Mouse (Mus musculus): ENCODE measurements around the gene 1700056E22Rik. TPM values are rescaled to one million over a fixed set of nuclear protein-coding genes. Genes with fewer than 3 reads are reported as not detected.

The 1700056E22Rik gene
- total and polyA plus RNA-seq, 3 experiments, result 0.35 to 1.1 TPM; not detected in 1

DNA sequence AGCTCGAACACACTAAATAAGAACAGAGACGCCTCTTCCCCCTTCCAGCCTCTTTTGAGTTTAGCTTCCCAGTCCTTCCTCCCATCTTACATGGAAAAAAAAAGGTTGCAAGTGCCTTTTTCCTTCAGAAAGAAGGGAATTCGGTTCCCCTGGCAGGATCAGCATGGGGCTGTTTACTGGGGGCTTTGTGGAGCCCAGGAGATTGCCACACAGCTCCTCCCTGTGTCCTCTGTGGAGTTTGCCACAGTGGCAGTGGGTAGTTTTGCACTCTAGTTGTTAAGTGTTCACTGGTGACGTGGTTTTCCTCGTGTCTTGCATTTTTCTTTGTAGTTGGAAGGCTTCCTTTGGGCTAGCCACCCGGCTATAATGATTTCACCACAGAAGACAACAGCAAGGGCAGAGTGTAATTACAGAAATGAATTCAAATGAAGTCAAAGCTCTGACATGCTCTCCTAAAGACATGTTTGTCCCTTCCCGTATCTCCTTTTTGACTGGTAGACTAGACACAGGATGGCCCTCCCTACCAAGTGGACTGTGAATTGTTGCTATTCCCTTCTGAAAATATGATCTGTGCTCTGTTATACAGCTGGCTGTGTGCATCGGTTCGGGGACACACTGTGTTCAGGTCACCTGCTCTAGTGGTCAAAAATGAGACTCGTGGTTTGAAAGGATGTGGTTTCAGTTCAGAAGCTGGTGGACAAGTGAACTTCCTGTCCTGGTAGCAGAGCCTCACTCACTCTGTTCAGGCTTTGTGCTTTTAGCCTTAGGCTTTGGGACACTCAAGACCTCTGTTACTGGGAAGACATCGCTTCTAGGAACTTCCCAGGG, 32.6 kb upstream of the 1700056E22Rik start:
- H3K27ac ChIP-seq (ENCODE audit: control insufficient read depth, low read depth, low read length), result no peak overlapping the region
- H3K27me3 ChIP-seq (ENCODE audit: control insufficient read depth in 1 of 2, insufficient read depth in 2 of 2, low read length in 2 of 2), result no peaks in the 10 kb centered on the region
- peaks cover 3 to 23% of the 10 kb centered on the region in 2 experiments for H3K4me1 ChIP-seq (ENCODE audit: control insufficient read depth in 1 of 2, insufficient read depth in 2 of 2, low read length in 2 of 2)
- TF ChIP-seq POLR2A (IDR thresholded peaks at IDR 0.05; ENCODE audit: control insufficient read depth in 1 of 2, insufficient read depth in 1 of 2, low read depth in 1 of 2, low read length in 2 of 2, poor library complexity in 1 of 2) (no peak), KAT2A (conservative IDR thresholded peaks at IDR 0.05; ENCODE audit: low read depth, low read length) (no peak)
- DNase-seq (ENCODE audit: low read depth, low spot score), result no peak
- H3K36me3 ChIP-seq (ENCODE audit: control insufficient read depth in 1 of 2, insufficient read depth in 2 of 2, low read length in 2 of 2), result peaks cover 0 to 11% of the 10 kb centered on the region in 2 experiments; a peak in 2 of 4 replicates
- no peak overlapping the region for H3K9ac ChIP-seq (ENCODE audit: control insufficient read depth, low read depth, low read length, poor library complexity, severe bottlenecking)
- H3K4me3 ChIP-seq (ENCODE audit: control insufficient read depth in 1 of 2, insufficient read depth in 1 of 2, low read depth in 2 of 2, low read length in 2 of 2), result no peak overlapping the region
- H3K79me2 ChIP-seq (ENCODE audit: control insufficient read depth, insufficient read depth, low read length, poor library complexity), result no peaks in the 10 kb centered on the region
- H3K9me3 ChIP-seq (replicated peaks; ENCODE audit: insufficient read depth, low read length), result no peaks in the 10 kb centered on the region

- Histone ChIP-seq H3K9ac (ENCODE audit: control insufficient read depth, low read depth, low read length, poor library complexity, severe bottlenecking) (no peak overlapping the region), H3K4me1 (ENCODE audit: control insufficient read depth in 1 of 2, insufficient read depth in 2 of 2, low read length in 2 of 2) (peaks cover 3 to 22% of the 10 kb centered on the region in 2 experiments), H3K4me3 (ENCODE audit: control insufficient read depth in 1 of 2, insufficient read depth in 1 of 2, low read depth in 2 of 2, low read length in 2 of 2) (no peak overlapping the region), H3K9me3 (replicated peaks; ENCODE audit: insufficient read depth, low read length) (no peaks in the 10 kb centered on the region), H3K27ac (ENCODE audit: control insufficient read depth, low read depth, low read length) (no peak overlapping the region), H3K36me3 (ENCODE audit: control insufficient read depth in 1 of 2, insufficient read depth in 2 of 2, low read length in 2 of 2) (peaks cover 0 to 14% of the 10 kb centered on the region in 2 experiments; a peak in 2 of 4 replicates), H3K79me2 (ENCODE audit: control insufficient read depth, insufficient read depth, low read length, poor library complexity) (no peaks in the 10 kb centered on the region), H3K27me3 (ENCODE audit: control insufficient read depth in 1 of 2, insufficient read depth in 2 of 2, low read length in 2 of 2) (no peaks in the 10 kb centered on the region)
- no peak for DNase-seq (ENCODE audit: low read depth, low spot score)
- TF ChIP-seq GABPA (IDR thresholded peaks at IDR 0.05; ENCODE audit: low read depth, low read length) (no peak), SMC3 (IDR thresholded peaks at IDR 0.05; ENCODE audit: low read depth, low read length) (no peak), MXI1 (IDR thresholded peaks at IDR 0.05; ENCODE audit: low read depth, low read length) (no peak), UBTF (IDR thresholded peaks at IDR 0.05; ENCODE audit: borderline replicate concordance, insufficient read depth, low read depth, low read length) (no peak), CHD2 (IDR thresholded peaks at IDR 0.05; ENCODE audit: low read length) (no peak), USF2 (IDR thresholded peaks at IDR 0.05; ENCODE audit: borderline replicate concordance in 1 of 2, insufficient read depth in 1 of 2, low read depth in 1 of 2, low read length in 2 of 2) (no peak), CHD1 (IDR thresholded peaks at IDR 0.05; ENCODE audit: low read depth, low read length) (no peak), MYC (IDR thresholded peaks at IDR 0.05; ENCODE audit: low read depth, low read length) (no peak), ZMIZ1 (IDR thresholded peaks at IDR 0.05; ENCODE audit: low read depth, low read length) (no peak), NRF1 (IDR thresholded peaks at IDR 0.05; ENCODE audit: insufficient read depth, low read depth, low read length, poor library complexity, severe bottlenecking) (no peak), GATA1 (IDR thresholded peaks at IDR 0.05; ENCODE audit: low read depth, low read length) (no peak), POLR2AphosphoS5 (IDR thresholded peaks at IDR 0.05; ENCODE audit: borderline replicate concordance, low read depth, low read length) (no peak), ZKSCAN1 (IDR thresholded peaks at IDR 0.05; ENCODE audit: low read depth, low read length) (no peak), JUND (IDR thresholded peaks at IDR 0.05; ENCODE audit: low read depth, low read length) (no peak), HCFC1 (IDR thresholded peaks at IDR 0.05; ENCODE audit: low read depth, low read length) (no peak), USF1 (IDR thresholded peaks at IDR 0.05; ENCODE audit: low read depth, low read length) (no peak), TBP (IDR thresholded peaks at IDR 0.05; ENCODE audit: low read depth, low read length) (no peak), NELFE (IDR thresholded peaks at IDR 0.05; ENCODE audit: low read depth, low read length) (no peak)
Observed at GRCm38 (mm10) chr1:184065589-184066361, 31.7 kb upstream of the 1700056E22Rik start.
